Mouse (Mus musculus) adrenal gland (tissue): ENCODE results near the gene 2900011O08Rik.

Experiments used
- intact Hi-C: fragments of 180-260 bp; cut with DNase I; formaldehyde crosslinking; loops from one replicate; pipeline ENCODE4 v1.15.1; 2025

Gene 2900011O08Rik

GRCm38 (mm10) chr16:14004170-14004569, 17.8 kb downstream of the 2900011O08Rik start:
- intact Hi-C loops = loop anchor here (5.0 kb wide), 1 partner anchor 82 kb away; no protein-coding TSS in a partner anchor

DNA sequence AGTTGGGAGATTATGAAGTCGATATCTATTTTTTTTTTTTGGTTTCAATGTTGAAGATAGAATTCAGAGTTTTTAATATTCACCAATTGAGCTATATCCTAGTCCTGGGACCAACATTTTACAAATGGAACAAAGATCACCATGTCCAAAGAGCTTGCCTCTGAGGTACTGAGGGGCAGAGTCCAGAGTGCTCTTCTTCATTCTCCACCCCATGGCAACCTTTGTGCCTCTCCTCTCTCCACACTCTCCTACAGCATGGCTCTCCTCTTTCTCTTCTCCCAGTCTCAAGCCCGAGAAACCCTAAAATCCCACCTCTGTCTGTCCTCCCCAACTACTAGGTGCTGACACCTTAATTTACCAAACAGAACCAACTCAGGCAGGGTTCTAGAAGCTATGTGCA, 18.3 kb downstream of the 2900011O08Rik start:
- intact Hi-C loops = loop anchor here (5.0 kb wide), 1 partner anchor 82 kb away; no protein-coding TSS in a partner anchor

DNA sequence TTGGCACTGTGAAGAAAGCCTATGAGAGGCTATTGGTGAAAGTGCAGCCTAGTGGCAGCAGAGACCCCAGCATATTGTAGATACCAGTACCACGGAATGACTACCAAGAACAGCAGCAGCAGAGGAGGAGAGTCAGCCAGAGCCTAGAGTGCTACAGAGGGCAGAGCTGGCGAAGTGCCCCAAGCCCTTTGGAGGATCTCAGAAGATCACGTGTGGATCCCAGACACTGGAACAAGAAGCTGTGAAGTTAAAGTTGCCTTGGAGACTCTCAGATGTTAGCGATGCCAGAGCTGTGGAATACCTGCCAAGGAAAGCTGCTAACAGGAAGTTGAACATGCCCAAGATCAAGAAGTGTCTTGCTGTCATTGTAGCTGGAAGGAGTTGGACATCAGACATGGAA, 18.9 kb downstream of the 2900011O08Rik start:
- intact Hi-C loops = no loop called here

DNA sequence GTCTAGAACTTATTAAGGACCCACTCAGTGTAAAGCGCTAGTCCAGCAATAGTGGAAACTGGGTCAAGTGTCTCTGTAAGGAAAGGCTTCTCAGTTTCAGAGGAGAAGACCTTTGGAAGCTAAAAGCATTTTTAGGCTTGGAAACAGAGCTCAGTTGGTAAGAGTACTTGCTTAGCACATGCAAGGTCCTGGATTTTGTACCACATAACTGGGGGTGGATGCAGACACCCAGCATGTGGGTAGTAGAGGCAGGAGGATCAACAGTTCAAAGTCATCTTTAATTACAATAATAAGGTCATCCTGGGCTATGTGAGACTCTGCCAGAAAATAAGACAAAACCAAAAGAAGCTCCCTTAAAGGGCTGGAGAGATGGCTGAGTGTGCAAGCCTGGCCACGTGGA, 21.7 kb downstream of the 2900011O08Rik start:
- intact Hi-C loops = no loop called here

GRCm38 (mm10) chr16:14008708-14009107, 22.3 kb downstream of the 2900011O08Rik start:
- intact Hi-C loops = no loop called here

- intact Hi-C loops = no loop called here
Measured at GRCm38 (mm10) chr16:14009966-14010365, 23.6 kb downstream of the 2900011O08Rik start.

DNA sequence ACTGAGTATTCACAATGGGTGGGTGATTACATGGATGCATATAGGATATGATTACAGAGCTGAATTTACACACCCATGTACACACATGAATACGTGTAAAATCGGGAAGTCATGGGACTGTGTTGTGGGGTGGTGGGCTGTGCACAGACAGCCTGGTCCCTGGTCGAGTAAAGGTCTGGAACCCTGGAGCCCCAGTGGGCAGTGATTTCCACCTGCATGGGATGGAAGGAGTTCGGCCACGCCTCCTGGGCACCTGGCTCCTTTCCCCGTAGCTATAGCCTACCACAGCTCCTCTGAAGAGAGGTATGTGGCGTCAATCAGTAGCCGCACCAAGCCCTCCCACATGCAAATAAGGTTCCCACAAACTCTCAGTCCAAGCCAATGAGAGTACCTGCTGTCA, 30.9 kb downstream of the 2900011O08Rik start:
- intact Hi-C loops = no loop called here

DNA sequence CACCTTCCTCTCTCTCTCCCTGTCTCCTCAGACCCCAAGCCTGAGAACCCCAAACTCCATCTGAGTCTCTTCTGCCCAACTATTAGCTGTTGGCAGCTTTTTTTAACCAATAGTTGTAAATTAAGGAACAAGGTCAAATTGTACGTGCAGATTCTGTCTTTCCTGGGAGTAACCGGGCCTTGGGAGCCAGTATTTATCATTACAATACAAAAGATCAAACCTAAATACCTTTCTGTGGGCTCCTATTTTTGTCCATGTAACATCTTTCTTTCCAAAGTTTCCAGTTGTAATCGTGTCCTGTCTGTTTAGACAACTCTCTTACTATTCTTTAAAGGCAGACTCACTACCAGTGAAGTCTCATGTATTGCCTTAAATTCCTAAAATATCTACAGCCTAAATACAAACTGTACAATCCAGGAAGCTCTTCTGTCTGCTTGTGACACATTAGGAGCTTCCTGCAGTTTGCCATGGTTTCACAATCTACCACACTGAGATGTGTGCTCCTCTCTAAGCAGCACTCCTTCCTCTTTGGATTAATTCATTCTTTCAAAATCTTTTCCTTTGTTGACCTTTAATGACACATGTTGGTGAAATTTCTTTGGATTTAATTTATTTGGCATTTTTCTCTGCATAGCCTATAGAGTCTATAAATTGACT, 34.9 kb downstream of the 2900011O08Rik start:
- intact Hi-C loops = no loop called here

DNA sequence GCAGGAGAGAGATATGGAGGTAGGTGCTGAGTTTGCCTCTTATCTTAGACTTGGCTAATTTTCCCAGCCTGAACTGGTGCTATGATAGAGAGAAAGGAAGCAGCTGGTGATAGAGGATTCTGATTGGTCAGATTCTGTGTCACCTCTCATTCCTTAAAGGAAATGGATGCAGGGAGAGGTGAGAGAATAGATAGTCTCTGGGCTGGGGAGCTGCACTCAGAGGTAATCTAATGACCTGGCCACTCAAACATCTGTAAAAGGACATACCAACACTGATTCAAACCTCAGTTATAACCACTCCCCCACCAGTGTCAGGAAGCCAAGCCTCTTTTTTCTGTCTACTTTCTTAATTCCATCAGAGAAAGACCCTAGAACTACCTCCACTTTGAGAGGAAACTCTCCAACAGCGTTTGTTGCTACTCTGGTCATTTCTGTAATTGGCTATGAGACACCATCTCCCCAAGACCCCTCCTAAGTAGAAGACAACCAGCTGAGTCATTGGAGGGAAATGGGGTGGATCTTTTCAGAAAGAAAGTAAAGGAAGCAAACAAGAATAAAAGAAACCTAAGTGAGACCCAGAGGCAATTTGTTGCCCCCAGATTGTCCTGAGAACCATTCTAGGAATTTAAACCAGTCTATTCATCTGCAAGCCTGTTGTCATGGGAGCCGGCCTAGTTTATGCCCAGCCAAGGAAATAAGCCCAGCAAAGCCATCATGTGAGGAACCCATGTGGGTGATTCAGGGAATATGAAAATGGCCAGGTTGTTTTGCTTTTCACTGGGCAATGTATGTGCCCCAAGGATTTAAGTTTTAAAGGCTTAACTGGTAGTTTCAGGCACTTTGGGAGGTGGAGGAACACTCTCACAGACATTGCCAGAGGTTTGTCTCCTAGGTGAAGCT, 38.9 kb downstream of the 2900011O08Rik start:
- intact Hi-C loops = no loop called here

DNA sequence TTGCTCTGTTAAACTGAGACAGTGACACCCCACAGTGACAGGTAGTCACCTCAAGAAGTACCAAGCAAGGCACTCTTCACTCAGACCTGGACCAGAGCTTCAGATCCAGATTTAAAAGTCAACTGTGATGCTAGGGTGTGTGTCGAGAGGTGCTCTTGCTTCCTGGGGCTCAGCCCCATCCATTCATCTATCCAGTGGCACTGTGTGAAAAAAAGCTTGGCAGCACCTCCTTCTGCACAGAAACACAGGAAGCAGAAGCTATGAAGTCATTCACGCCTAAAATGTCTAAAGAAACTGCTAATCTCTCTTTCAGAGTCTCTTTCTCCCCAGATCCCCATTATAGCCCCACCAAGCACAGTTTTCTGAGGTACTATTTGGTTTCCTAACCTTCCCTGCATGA, 42.7 kb downstream of the 2900011O08Rik start:
- intact Hi-C loops = no loop called here

GRCm38 (mm10) chr16:14029851-14030250, 43.4 kb downstream of the 2900011O08Rik start:
- intact Hi-C loops = no loop called here

DNA sequence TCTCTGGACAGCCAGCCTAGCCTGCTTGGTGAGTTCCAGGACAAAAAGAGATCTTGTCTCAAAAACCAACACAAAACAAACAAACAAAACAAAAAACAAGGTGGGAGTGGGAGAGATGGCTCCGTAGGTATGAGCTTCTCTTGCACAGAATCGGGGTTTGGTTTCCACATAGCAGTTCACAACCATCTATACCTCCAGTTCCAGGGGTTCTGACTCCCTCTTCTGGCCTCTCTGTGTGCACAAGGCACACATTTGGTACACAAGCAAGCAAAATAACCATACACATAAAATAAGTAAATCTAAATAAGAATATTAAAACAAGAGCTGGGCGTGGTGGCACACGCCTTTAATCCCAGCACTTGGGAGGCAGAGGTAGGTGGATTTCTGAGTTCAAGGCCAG, 44.2 kb downstream of the 2900011O08Rik start:
- intact Hi-C loops = no loop called here

DNA sequence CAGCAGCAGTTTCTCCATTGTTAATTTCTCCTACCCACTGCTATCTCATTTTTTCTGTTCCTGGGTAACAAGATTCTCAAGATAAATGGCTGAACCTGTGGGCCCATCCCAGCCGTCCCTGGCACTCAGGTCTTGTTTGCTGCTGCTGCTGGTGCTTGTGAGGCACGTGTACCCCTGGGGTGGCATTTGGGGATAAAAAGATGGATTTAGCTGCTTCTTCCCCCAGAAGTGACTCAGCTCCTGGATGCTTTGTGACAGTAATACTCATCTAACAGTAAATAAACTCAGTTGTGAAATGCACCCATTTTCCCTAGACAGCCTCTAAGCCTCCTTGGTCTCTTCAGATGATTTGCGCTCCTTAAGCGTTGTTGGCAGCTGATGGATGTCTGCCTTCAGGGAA, 46.7 kb downstream of the 2900011O08Rik start:
- intact Hi-C loops = no loop called here

- intact Hi-C loops = no loop called here
Measured at GRCm38 (mm10) chr16:14042421-14042820, 56.0 kb downstream of the 2900011O08Rik start.

- intact Hi-C loops = no loop called here
Measured at GRCm38 (mm10) chr16:14044695-14045094, 58.3 kb downstream of the 2900011O08Rik start.

DNA sequence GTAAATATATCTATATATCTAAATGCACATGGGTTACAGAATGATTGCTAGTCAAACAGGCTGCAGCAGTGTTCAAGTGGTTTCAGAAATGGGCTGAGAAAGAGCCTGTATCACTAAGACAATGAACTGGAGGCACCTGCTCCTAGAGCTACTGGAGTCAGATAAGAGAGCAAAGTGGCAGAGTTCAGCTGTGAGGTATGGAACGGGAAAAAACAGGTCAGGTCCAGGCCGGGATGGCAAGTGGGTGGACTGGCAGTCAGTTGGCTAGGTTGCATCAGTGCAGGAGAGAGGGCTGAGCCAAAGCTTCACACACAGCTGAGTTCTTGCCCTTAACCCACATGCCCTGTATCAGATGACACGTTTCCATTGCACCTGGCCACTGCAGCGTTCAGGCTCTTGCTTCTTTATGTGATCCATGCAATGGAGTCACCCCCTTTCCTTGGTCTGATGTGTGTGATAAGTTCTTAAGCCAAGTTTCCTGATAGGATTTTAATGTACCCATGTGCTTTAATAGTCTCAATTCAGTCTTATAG, 59.9 kb downstream of the 2900011O08Rik start:
- intact Hi-C loops = no loop called here

GRCm38 (mm10) chr16:14052221-14052620, 65.8 kb downstream of the 2900011O08Rik start:
- intact Hi-C loops = no loop called here

GRCm38 (mm10) chr16:14053116-14053515, 66.7 kb downstream of the 2900011O08Rik start:
- intact Hi-C loops = no loop called here

DNA sequence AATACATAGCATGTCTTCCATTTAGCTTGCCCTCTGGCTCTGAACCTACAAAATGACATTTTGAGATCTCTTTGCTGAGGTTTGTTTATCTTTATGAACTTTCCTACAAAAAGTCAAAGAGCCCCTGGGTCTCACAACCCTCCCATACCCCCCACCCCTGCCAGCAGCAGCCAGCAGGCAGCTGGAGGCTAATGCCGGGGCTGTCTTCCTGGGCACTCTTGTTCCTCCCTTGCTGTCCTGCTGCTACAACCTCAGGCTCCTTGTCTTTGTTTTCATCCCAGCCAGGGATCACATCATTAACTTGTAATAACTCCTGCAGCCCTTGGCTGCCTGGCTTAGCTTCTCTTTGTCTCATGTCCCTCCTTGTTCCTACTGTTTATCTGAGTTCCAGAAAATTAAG, 68.9 kb downstream of the 2900011O08Rik start:
- intact Hi-C loops = no loop called here

DNA sequence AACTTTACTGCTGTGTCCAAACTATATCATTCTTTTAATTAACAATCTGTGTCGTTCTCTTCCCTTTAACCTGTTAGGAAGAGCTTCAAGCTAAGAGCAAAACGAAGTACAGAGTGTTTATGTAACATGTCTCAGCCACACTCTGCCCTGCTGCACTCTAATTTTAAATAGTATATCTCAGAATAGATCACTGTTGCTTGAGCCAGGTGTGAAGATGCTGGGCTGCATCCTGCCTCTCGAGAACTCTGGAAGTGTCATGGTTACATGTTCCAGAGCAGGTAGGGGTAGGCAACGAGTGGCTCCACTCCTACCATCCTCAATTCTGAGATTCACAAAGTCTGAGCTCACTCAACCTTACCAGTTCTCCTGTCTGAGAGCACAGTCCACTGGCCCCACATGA, 70.3 kb downstream of the 2900011O08Rik start:
- intact Hi-C loops = no loop called here

- intact Hi-C loops = no loop called here
Measured at GRCm38 (mm10) chr16:14058541-14058940, 72.1 kb downstream of the 2900011O08Rik start.
